ENCODE assay signal across 15 mouse cellular contexts in the genomic region with DNA sequence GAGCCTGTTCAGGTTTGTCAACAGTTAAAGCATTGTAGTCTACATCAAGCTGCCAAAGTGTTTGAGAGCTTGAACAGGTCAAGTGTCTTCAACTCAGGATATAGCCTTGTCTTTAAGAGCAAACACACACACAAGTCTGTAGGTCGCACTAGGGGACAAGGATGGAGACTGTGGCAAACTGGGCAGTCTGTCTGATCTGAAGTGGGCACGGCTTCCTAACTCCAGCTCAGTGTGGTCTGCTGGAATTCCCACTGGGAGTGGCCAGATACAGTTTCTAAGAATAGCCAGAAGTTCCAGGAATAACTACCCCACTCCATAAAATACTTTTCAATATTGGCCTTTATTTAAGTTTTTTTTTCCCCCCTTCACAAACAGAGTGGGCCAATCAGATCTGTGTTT. TPM values are rescaled to one million over a fixed set of nuclear protein-coding genes. Genes with fewer than 3 reads are reported as not detected.
DNase-seq lines count a peak whose midpoint lies in the region; ATAC-seq and TF ChIP-seq lines count a peak whose summit lies in the region.
"Had no signal": no experiment of that assay in that cellular context is flagged by ENCODE, and none has a peak within 500 bp of the region (broad histone marks: within the 10 kb centered on the region; RNA-seq: fewer than 3 reads in every experiment).

No protein-coding gene starts in this region.

- no peak for TF ChIP-seq CTCF in heart, adult 2 months (IDR thresholded peaks at IDR 0.05)
- TF ChIP-seq CTCF in lung, embryonic 14.5 days (IDR thresholded peaks at IDR 0.05; ENCODE audit: low read depth) = no peak

- peaks cover 9% of the 10 kb centered on the region for H3K36me3 ChIP-seq in heart, adult 2 months (ENCODE audit: control insufficient read depth, insufficient read depth, low read length)
- H3K36me3 ChIP-seq in lung, embryonic 14.5 days (ENCODE audit: insufficient read depth) = no peaks in the 10 kb centered on the region
- H3K36me3 ChIP-seq in neural tube, embryonic 15.5 days = no peaks in the 10 kb centered on the region
- H3K36me3 ChIP-seq: hindbrain, embryonic 15.5 days; liver, embryonic 13.5 days had no signal

- H3K27me3 ChIP-seq in heart, adult 2 months (ENCODE audit: control insufficient read depth, insufficient read depth, low read length) = no peaks in the 10 kb centered on the region
- no peaks in the 10 kb centered on the region for H3K27me3 ChIP-seq in lung, embryonic 14.5 days (ENCODE audit: insufficient read depth, low read length)
- no peaks in the 10 kb centered on the region; the same call in 1 of the 2 replicates for H3K27me3 ChIP-seq in neural tube, embryonic 15.5 days (replicated peaks)
- H3K27me3 ChIP-seq: hindbrain, embryonic 15.5 days; kidney, embryonic 15.5 days; liver, embryonic 13.5 days; Patski had no signal

- H3K9ac ChIP-seq in heart, adult 2 months (ENCODE audit: low read depth, low read length) = no peak overlapping the region
- no peak overlapping the region for H3K9ac ChIP-seq in lung, embryonic 14.5 days
- H3K9ac ChIP-seq in neural tube, embryonic 15.5 days (replicated peaks) = no peak overlapping the region
- H3K9ac ChIP-seq: hindbrain, embryonic 15.5 days; kidney, embryonic 15.5 days; liver, embryonic 13.5 days had no signal

- H3K27ac ChIP-seq in heart, adult 2 months = peak overlapping the region; percentile 41
- peak overlapping the region; percentile 46; the same call in 1 of the 2 replicates for H3K27ac ChIP-seq in lung, embryonic 14.5 days (ENCODE audit: low read depth)
- H3K27ac ChIP-seq in neural tube, embryonic 15.5 days (replicated peaks) = peak overlapping the region; percentile 28; the same call in 1 of the 2 replicates
- H3K27ac ChIP-seq: hindbrain, embryonic 15.5 days; kidney, embryonic 15.5 days; liver, embryonic 13.5 days had no signal

- intact Hi-C loops in heart, adult 2 months (cut with DNase I) = no loop called here
- intact Hi-C loops in heart, postnatal 36 days (cut with DNase I) = no loop called here
- intact Hi-C loops in heart, postnatal 10 days (cut with DNase I) = loop anchor here (5.0 kb wide), 1 partner anchor 34 kb away; no protein-coding TSS in a partner anchor

- H3K4me3 ChIP-seq in heart, adult 2 months = no peak overlapping the region
- no peak overlapping the region for H3K4me3 ChIP-seq in lung, embryonic 14.5 days (ENCODE audit: low read depth, low read length)
- no peak overlapping the region for H3K4me3 ChIP-seq in neural tube, embryonic 15.5 days (replicated peaks)
- H3K4me3 ChIP-seq: hindbrain, embryonic 15.5 days; kidney, embryonic 15.5 days; liver, embryonic 13.5 days had no signal

- no peaks in the 10 kb centered on the region for H3K79me2 ChIP-seq in heart, adult 2 months (replicated peaks; ENCODE audit: control insufficient read depth, insufficient read depth, low read length)

- 0 out of 2 replicates have a peak, but pooled peaks have one; percentile 16 for TF ChIP-seq POLR2A in heart, adult 2 months (IDR thresholded peaks at IDR 0.05; ENCODE audit: insufficient read depth, low read depth, low read length)

- H3K4me1 ChIP-seq in heart, adult 2 months (ENCODE audit: control insufficient read depth, insufficient read depth, low read length) = peaks cover 22% of the 10 kb centered on the region
- peaks cover 23% of the 10 kb centered on the region for H3K4me1 ChIP-seq in lung, embryonic 14.5 days (ENCODE audit: insufficient read depth)
- H3K4me1 ChIP-seq in neural tube, embryonic 15.5 days = peaks cover 36% of the 10 kb centered on the region

- TF ChIP-seq EP300 in heart, adult 2 months (IDR thresholded peaks at IDR 0.05; ENCODE audit: insufficient read depth, low read depth, low read length) = no peak

- H3K4me2 ChIP-seq in lung, embryonic 14.5 days = no peak overlapping the region
- no peak overlapping the region for H3K4me2 ChIP-seq in neural tube, embryonic 15.5 days
- H3K4me2 ChIP-seq: hindbrain, embryonic 15.5 days; kidney, embryonic 15.5 days; liver, embryonic 13.5 days; midbrain, embryonic 11.5 days had no signal

- no peak for ATAC-seq in lung, embryonic 14.5 days (ENCODE audit: insufficient read depth)
- ATAC-seq in neural tube, embryonic 15.5 days (ENCODE audit: low FRiP score) = no peak
- ATAC-seq: Patski had no signal

- H3K9me3 ChIP-seq in lung, embryonic 14.5 days (ENCODE audit: low read depth, low read length) = no peaks in the 10 kb centered on the region
- H3K9me3 ChIP-seq in neural tube, embryonic 15.5 days (replicated peaks) = no peaks in the 10 kb centered on the region
- H3K9me3 ChIP-seq: hindbrain, embryonic 15.5 days; kidney, embryonic 15.5 days; liver, embryonic 13.5 days had no signal

- DNase-seq in heart, adult 2 months = no peak
- DNase-seq in heart, postnatal 36 days = no peak
- no peak for DNase-seq in lung, embryonic 14.5 days
- no peak for DNase-seq in lung, postnatal 10 days
- peak; percentile 47 to 58 for DNase-seq in heart, postnatal 10 days
- DNase-seq in Muller cell, postnatal 12 days (ENCODE audit: inconsistent ontology term) = no peak
- DNase-seq in T-cell, adult 2 months (ENCODE audit: low spot score) = no peak
- DNase-seq: liver, embryonic 13.5 days; right cerebral cortex, postnatal 25 days; thymus, adult 2 months had no signal

- WGBS in heart, adult 2 months = 31% methylated on average over 2 of the region's 2 CpGs
- WGBS in lung, embryonic 14.5 days = 48% methylated on average over 2 of the region's 2 CpGs
- 91% methylated on average over 2 of the region's 2 CpGs for WGBS in neural tube, embryonic 15.5 days

RNA-seq across cellular contexts. Expression of gene Il17rd, which starts 37.8 kb away (rescaled TPM):
- total RNA-seq in heart, adult 2 months (2021) = 1 to 10 TPM; 3.2 to 4.5 TPM
- polyA plus RNA-seq in heart, adult 2 months (2012; rRNA removed) = 2.1 and 3.8 TPM in 2 replicates
- 1 to 10 TPM; 4.8 to 5.1 TPM for total RNA-seq in heart, postnatal 36 days (2021)
- 2.7 and 3.9 TPM in 2 replicates for polyA plus RNA-seq in lung, embryonic 14.5 days (2014; fragmentation: Nextera tagmentation; extraction: Ambion mirVana)
- total RNA-seq in heart, postnatal 10 days (2021) = 1 to 10 TPM; 7.7 to 7.9 TPM
- polyA plus RNA-seq in neural tube, embryonic 15.5 days (2015; fragmentation: Nextera tagmentation; extraction: Ambion mirVana) = 1.8 and 2.0 TPM in 2 replicates

RNA-seq across cellular contexts. Expression of gene Arhgef3, which starts 38.2 kb away (rescaled TPM):
- 10 to 100 TPM; 23.0 to 27.8 TPM for total RNA-seq in heart, adult 2 months (2021)
- 11.1 and 21.3 TPM in 2 replicates for polyA plus RNA-seq in heart, adult 2 months (2012; rRNA removed)
- 10 to 100 TPM; 27.5 to 37.7 TPM for total RNA-seq in heart, postnatal 36 days (2021)
- 8.0 and 9.0 TPM in 2 replicates for polyA plus RNA-seq in lung, embryonic 14.5 days (2014; fragmentation: Nextera tagmentation; extraction: Ambion mirVana)
- 10 to 100 TPM; 32.4 to 33.5 TPM for total RNA-seq in heart, postnatal 10 days (2021)
- polyA plus RNA-seq in neural tube, embryonic 15.5 days (2015; fragmentation: Nextera tagmentation; extraction: Ambion mirVana) = 13.6 and 13.7 TPM in 2 replicates

Comparison
In these comparisons a context has a peak if more than half of its experiments do, and no peak if none do; other contexts are left out.
1. DNase-seq: peak in heart, postnatal 10 days (2 of 2); none in heart, adult 2 months (0 of 2), heart, postnatal 36 days (0 of 2), lung, embryonic 14.5 days (single experiment), lung, postnatal 10 days (single experiment), Muller cell, postnatal 12 days (single experiment) and T-cell, adult 2 months (single experiment).
2. Peak in every context shown above with its lines, with median percentiles within 50 percentile points of each other: H3K27ac ChIP-seq.